Mouse (Mus musculus) brain, adult 10 weeks (tissue): ENCODE data around the gene Olfr1250. TPM values are rescaled to one million over a fixed set of nuclear protein-coding genes. Genes with fewer than 3 reads are reported as not detected.

Experiments used
- polyA plus RNA-seq: library from polyadenylated mRNA; stranded (reverse); fragments of 350-450 nt; fragmentation: Illumina TruSeq; extraction: RNeasy Lipid Tissue Mini Kit (QIAGEN cat#74804); gene quantifications from one replicate; pipeline ENCODE4 v1.2.3, GENCODE M21; 2015; ENCODE audit warnings: low read depth, low replicate concordance

The Olfr1250 gene
- not detected for polyA plus RNA-seq

DNA sequence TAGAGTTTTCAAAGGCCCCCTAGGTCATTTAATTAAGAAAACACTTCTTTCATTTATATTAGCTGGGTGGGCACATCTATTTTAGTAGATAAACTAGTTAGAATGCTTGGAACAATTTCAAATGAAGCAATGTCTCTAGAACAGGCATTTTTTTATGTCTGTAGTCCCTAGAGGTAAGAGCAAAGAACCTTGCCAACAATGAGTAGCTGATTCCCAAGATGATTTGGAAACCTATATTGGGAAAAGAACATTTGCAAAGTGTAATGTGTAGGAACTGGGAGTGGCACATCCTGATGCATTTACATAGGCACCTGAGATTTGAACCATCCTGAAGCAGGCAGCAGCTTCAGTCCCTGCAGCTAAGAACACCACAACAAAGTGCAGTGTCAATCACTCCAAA is at the start of gene Olfr1250:
Olfr1250 (minus strand) TSS at position 101 of the 400 bp plus-strand sequence.

DNA sequence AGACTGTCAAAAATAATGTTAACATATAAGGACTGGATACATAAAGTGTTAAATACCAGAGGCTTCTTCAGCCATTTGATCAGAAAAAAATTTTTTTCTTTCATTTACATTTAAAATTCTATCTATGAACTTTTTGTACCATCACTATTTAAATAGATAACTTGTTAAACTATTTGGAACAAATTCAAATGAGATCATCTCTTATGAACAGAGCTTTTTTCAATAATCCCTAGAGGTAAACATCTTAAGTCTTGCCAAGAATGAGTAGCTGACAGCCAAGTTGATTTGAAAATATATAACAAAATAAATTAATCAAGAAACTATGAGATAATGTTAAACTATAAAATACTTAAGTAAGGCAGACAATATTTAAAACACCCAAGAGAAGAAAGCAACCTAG is 10.6 kb upstream of the Olfr1250 start, which contains the start of gene Olfr1251:
Olfr1251 (minus strand) TSS at position 101 of the 400 bp plus-strand sequence.

DNA sequence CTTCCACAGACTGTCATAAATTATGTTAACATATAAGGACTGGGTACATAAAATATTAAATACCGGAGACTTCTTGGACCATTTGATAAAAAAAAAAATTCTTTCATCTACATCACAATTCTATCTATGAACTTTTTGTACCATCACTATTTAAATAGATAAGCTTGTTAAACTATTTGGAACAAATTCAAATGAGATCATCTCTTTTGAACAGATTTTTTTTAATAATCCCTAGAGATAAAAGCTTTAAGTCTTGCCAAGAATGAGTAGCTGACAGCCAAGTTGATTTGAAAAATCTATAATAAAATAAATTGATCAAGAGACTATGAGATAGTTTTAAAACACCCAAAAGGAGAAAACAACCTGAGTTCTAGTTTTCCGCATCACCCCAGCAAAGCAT is 26.4 kb downstream of the Olfr1250 start, which contains the start of gene Olfr1249:
Olfr1249 (minus strand) TSS at position 101 of the 400 bp plus-strand sequence.

DNA sequence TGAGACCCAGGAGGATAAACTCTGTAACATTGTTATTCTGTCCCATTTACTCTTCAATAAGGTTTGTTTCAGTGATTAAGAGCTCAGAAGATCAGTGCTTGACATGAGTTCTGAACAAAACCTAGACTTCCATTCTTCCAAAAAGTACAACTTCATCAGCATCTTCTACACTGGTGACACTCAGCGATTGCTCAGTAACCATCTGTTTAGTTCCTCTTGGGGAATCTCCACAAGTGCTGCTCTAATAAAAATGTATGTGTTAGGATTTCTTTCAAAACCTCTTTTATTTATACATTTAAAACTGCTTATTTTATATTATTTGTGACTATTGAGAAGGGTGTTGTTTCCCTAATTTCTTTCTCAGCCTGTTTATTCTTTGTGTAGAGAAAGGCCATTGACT is 43.1 kb downstream of the Olfr1250 start, which contains the start of gene Olfr1248:
Olfr1248 (minus strand) TSS at position 101 of the 400 bp plus-strand sequence.

DNA sequence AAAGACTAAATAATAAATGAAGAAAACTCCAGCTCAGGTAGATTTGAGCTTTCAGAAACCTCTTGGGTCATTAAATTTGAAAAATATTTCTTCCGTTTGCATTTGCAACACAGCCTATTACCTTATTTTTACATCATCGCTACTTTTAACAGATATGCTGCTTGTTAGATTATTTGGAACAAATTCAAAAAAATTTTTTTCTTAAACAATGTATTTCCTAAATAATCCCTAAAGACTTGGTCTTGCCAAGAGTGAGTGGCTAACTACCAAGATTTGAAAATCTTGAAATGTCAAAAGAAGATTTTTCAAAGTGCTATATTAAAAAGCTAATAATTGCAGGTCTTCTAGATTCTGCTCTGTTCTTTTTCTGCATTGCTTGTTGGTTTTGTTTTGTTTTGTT is 47.2 kb downstream of the Olfr1250 start, which contains the start of gene Olfr1247:
Olfr1247 (minus strand) TSS at position 101 of the 400 bp plus-strand sequence.

Other genes with a start within 250 kb of the Olfr1250 start
- not detected for gene Olfr1239, start 241.1 kb downstream of the Olfr1250 start, polyA plus RNA-seq
- not detected for gene Olfr1240, start 218.5 kb downstream of the Olfr1250 start, polyA plus RNA-seq
- gene Olfr1241, start 174.3 kb downstream of the Olfr1250 start, polyA plus RNA-seq, result not detected
- not detected for gene Olfr1242, start 163.1 kb downstream of the Olfr1250 start, polyA plus RNA-seq
- not detected for gene Olfr1243, start 130.0 kb downstream of the Olfr1250 start, polyA plus RNA-seq
- gene Olfr1245, start 83.0 kb downstream of the Olfr1250 start, polyA plus RNA-seq, result not detected
- gene Olfr1246, start 68.3 kb downstream of the Olfr1250 start, polyA plus RNA-seq, result not detected
- not detected for gene Olfr1247, start 47.3 kb downstream of the Olfr1250 start, polyA plus RNA-seq
- gene Olfr1248, start 43.2 kb downstream of the Olfr1250 start, polyA plus RNA-seq, result not detected
- not detected for gene Olfr1249, start 26.5 kb downstream of the Olfr1250 start, polyA plus RNA-seq
- gene Olfr1251, start 10.5 kb upstream of the Olfr1250 start, polyA plus RNA-seq, result not detected
- not detected for gene Olfr1252, start 63.5 kb upstream of the Olfr1250 start, polyA plus RNA-seq
- gene Olfr1253, start 95.6 kb upstream of the Olfr1250 start, polyA plus RNA-seq, result not detected
- gene Olfr1254, start 132.2 kb upstream of the Olfr1250 start, polyA plus RNA-seq, result not detected
- gene Olfr1255, start 150.6 kb upstream of the Olfr1250 start, polyA plus RNA-seq, result not detected
- not detected for gene Olfr1256, start 180.1 kb upstream of the Olfr1250 start, polyA plus RNA-seq
- not detected for gene Olfr48, start 186.7 kb upstream of the Olfr1250 start, polyA plus RNA-seq
- gene Olfr1257, start 217.0 kb upstream of the Olfr1250 start, polyA plus RNA-seq, result not detected